Mouse (Mus musculus) heart, adult 2 months (tissue): ENCODE results near the gene Nhlrc2. TPM values are rescaled to one million over a fixed set of nuclear protein-coding genes. Genes with fewer than 3 reads are reported as not detected.

Source experiments
- DNase-seq, 2 experiments: peaks; one replicate each; pipeline ENCODE4 v3.0.0; 2021
- H3K27ac ChIP-seq: fragments of 200-600 bp; 2 replicates; pipeline ENCODE4 v1.8.1; 2022
- H3K27me3 ChIP-seq: fragments of 200-500 bp; 2 replicates; pipeline ENCODE4 v1.6.1; 2012; ENCODE audit warnings: mild to moderate bottlenecking, low read length, inconsistent platforms, mixed read lengths; ENCODE audit not compliant: control insufficient read depth, insufficient read depth
- H3K36me3 ChIP-seq: fragments of 200-500 bp; 2 replicates; pipeline ENCODE4 v1.6.1; 2012; ENCODE audit warnings: low read length, inconsistent platforms; ENCODE audit not compliant: control insufficient read depth, insufficient read depth
- H3K4me1 ChIP-seq: fragments of 200-500 bp; 2 replicates; pipeline ENCODE4 v1.6.1; 2011; ENCODE audit warnings: low read length; ENCODE audit not compliant: control insufficient read depth, insufficient read depth
- H3K4me3 ChIP-seq: fragments of 200-600 bp; 2 replicates; pipeline ENCODE4 v1.8.1; 2022
- H3K79me2 ChIP-seq: fragments of 200-500 bp; replicated peaks from 2 replicates; pipeline ENCODE4 v1.6.1; 2012; ENCODE audit warnings: mild to moderate bottlenecking, inconsistent platforms, low read length, moderate library complexity, mixed read lengths; ENCODE audit not compliant: control insufficient read depth, insufficient read depth
- H3K9ac ChIP-seq: fragments of 200-500 bp; 2 replicates; pipeline ENCODE4 v1.6.1; 2012; ENCODE audit warnings: low read depth, mild to moderate bottlenecking, control low read depth, inconsistent platforms, low read length, mixed read lengths
- CTCF ChIP-seq: fragments of 200-600 bp; IDR thresholded peaks from 2 replicates; pipeline ENCODE4 v1.8.1; 2022; ENCODE audit warnings: antibody characterized with exemption, mild to moderate bottlenecking, moderate library complexity
- EP300 ChIP-seq: fragments of 200-500 bp; IDR thresholded peaks from 2 replicates; pipeline ENCODE4 v1.6.1; 2011; ENCODE audit warnings: low read depth, low read length, control low read depth; ENCODE audit not compliant: insufficient read depth
- POLR2A ChIP-seq: fragments of 200-500 bp; IDR thresholded peaks from 2 replicates; pipeline ENCODE4 v1.6.1; 2011; ENCODE audit warnings: mild to moderate bottlenecking, low read depth, low read length, control low read depth; ENCODE audit not compliant: insufficient read depth
- WGBS: fragments of 180-500 bp; shearing (Covaris S2); methylation state at CpG from one replicate; pipeline ENCODE4 v1.1.7; 2018; 5-methylcytosine and 5-hydroxymethylcytosine counted together
- intact Hi-C: fragments of 180-260 bp; cut with DNase I; formaldehyde crosslinking; loops from one replicate; pipeline ENCODE4 v1.15.1; 2025
- polyA plus RNA-seq: library from polyadenylated mRNA; depleted of rRNA; stranded (reverse); fragments of >200 nt; gene quantifications from 2 replicates; pipeline ENCODE4 v1.2.3, GENCODE M21; 2012; rRNA removed
- total RNA-seq, 2 experiments: library from RNA; stranded (reverse); gene quantifications; 2 replicates each; pipeline ENCODE4 v1.2.3; 2021

The Nhlrc2 gene
- total and polyA plus RNA-seq, 3 experiments: 7.1 to 28.0 (median 26.9) TPM

DNA sequence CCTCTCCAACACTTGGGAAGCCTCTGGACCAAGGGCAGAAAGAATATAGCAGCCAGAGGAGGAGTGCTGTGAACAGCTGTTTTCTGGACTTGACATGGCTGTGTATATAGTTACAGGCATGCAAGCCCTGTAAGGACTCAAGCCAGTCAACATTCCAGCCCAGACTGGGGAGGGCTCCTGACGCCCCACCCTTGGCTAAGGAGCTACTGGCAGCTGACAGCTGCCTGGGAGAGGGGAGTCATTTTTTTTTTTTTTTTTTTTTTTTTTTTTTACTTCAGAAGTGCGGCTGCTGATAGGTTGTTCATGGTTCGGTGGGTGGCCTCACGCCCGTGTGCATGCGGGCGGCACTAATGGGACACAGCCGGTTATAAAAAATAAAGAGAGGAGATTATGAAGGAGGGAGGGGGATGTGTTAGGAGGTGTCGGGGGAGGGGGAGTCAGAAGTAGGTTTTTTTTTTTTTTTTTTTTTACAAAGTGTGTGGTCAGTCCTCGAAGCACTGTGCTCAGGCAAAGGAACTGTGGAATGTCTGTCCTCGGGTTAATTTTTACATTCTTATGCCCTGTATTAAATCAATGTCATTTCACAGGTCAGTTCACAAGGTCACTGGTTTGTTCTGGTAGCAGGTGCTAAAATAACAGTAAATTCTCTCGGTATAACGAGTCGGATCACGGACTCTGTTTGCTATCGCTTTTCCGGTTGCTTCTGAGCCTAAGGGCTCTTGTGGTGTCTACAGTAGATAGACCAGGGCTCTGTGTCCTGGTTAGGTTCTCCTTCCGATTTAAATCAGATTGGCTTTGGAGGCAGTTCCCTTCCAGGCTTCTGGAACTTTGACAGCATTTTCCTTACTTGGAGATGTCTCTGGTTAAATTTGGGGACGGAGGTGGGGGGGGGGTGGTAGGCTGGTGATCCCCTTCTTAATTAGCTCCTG is 104.2 kb downstream of the Nhlrc2 start:
- intact Hi-C loops: no loop called here
- no peak for TF ChIP-seq EP300
- TF ChIP-seq CTCF: no peak
- TF ChIP-seq POLR2A: no peak
- Histone ChIP-seq H3K27me3 (no peaks in the 10 kb centered on the region), H3K4me1 (no peaks in the 10 kb centered on the region; the same call in 1 of the 2 replicates), H3K36me3 (no peaks in the 10 kb centered on the region), H3K9ac (0 out of 2 replicates have a peak overlapping the region, but pooled peaks have one; percentile 8), H3K79me2 (no peaks in the 10 kb centered on the region), H3K4me3 (0 out of 2 replicates have a peak overlapping the region, but pooled peaks have one; percentile 20), H3K27ac (peak overlapping the region; percentile 22)
- peak; percentile 43 to 59 for DNase-seq
- 31% methylated on average over 19 of the region's 19 CpGs for WGBS

Other genes starting within 250 kb of the Nhlrc2 start
- gene Nrap, start 158.2 kb upstream of the Nhlrc2 start, total RNA-seq: 100 to 1,000 TPM; 307 to 420 TPM
- 135 and 161 TPM in 2 replicates for gene Nrap, start 158.2 kb upstream of the Nhlrc2 start, polyA plus RNA-seq
- gene Casp7, start 151.1 kb upstream of the Nhlrc2 start, total RNA-seq: 10 to 100 TPM; 11.7 to 12.5 TPM
- gene Casp7, start 151.1 kb upstream of the Nhlrc2 start, polyA plus RNA-seq: 9.2 and 12.6 TPM in 2 replicates
- under 1 TPM in 1 of 2 experiments, not detected in 1; 0.18 TPM for gene Plekhs1, start 86.6 kb upstream of the Nhlrc2 start, total RNA-seq
- gene Plekhs1, start 86.6 kb upstream of the Nhlrc2 start, polyA plus RNA-seq: 0.04 and 0.12 TPM in 2 replicates
- gene Dclre1a, start within 50 bp of the Nhlrc2 start, total RNA-seq: 10 to 100 TPM in 1 of 2 experiments, 1 to 10 TPM in 1; 9.2 to 10.8 TPM
- 3.3 and 8.5 TPM in 2 replicates for gene Dclre1a, start within 50 bp of the Nhlrc2 start, polyA plus RNA-seq
- 10 to 100 TPM; 18.0 to 28.4 TPM for gene Adrb1, start 173.9 kb downstream of the Nhlrc2 start, total RNA-seq
- gene Adrb1, start 173.9 kb downstream of the Nhlrc2 start, polyA plus RNA-seq: 18.3 and 20.5 TPM in 2 replicates